Mouse (Mus musculus) heart, adult 11 months (tissue): ENCODE results near the gene Psme1.
A peak's percentile ranks its signal among the peaks of the same experiment; 100 is the strongest.

Experiments
- DNase-seq: peaks from one replicate; pipeline ENCODE4 v3.0.0; 2022

Psme1 gene

DNA sequence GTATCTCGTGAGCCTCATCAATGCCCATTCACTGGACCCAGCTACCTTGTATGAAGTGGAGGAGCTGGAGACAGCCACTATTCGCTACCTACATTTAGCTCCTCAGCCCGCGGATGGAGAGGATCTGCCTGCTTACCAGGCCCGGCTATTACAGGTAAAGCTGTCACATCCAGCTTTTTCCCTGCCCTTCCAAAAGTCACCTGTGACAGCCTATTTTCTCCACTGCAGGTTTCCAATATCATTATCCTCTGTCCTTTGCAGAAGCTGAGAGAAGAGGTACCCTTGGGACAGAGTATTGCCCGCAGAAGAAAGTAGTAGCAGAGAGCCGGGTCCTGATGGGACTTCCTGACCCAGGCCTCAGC, 25.3 kb downstream of the Psme1 start, which contains the start of gene Irf9:
Irf9 (plus strand) TSS at position 301 of the 362 bp plus-strand sequence.
- no peak for DNase-seq

DNA sequence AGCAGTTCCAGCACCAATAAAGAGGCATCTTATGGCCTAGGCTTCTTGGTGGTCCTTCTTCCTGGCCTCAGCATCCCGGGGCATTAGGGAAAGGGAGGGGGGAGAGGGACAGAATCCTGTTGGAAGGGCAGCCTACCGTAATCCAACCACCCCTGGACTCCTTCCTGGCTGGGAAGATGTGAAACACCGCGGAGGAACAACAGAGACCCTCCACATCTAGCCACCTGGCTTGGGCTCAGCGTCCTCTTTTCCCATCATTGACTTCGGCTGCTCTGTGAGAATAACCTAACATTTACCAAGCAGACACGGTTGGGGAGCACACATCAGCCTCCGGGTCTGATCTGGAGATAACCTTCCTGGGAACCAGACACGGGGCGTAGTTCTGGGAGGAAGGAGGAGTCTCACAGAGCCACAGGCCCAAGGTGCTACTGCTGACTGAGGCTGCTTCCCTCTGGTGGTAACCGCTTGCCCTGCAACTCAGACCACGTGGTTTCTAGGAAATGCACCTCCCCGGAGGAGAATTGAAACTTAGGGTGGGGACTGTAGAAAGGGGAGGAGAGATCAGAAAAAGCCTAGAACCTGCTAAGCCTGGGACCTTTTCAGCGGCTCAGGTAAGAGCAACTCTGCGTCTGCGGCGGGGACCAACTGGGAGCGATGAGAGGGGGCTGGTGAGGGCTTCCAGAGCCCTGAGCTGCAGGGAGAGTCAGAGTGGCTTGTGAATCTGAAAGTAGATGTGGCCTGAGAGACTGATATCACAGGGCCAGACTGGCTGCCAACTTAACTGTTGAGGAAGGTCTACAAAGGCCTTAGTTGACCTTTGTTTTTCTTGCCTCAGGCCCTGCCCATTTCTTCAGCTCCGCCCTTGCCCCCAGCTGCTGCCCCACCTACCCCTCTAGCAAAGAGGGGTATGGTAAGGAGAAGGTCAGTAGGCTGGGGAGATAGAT, 26.0 kb downstream of the Psme1 start:
- DNase-seq = peak; percentile 99

DNA sequence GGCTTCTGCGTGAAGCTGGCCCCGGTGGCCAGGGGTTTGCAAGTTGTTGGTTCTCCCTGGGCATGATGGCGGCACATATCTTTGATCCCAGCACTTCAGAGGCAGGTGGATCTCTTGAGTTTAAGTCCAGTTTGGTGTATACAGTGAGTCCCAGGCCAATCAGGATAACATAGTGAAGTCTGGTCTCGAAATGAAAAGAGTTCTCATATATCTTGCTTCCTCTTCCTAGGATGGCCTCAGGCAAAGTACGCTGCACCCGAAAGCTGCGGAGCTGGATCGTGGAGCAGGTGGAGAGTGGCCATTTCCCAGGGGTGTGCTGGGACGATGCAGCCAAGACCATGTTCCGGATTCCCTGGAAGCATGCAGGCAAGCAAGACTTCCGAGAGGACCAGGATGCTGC, 26.9 kb downstream of the Psme1 start:
- peak; percentile 86 for DNase-seq

DNA sequence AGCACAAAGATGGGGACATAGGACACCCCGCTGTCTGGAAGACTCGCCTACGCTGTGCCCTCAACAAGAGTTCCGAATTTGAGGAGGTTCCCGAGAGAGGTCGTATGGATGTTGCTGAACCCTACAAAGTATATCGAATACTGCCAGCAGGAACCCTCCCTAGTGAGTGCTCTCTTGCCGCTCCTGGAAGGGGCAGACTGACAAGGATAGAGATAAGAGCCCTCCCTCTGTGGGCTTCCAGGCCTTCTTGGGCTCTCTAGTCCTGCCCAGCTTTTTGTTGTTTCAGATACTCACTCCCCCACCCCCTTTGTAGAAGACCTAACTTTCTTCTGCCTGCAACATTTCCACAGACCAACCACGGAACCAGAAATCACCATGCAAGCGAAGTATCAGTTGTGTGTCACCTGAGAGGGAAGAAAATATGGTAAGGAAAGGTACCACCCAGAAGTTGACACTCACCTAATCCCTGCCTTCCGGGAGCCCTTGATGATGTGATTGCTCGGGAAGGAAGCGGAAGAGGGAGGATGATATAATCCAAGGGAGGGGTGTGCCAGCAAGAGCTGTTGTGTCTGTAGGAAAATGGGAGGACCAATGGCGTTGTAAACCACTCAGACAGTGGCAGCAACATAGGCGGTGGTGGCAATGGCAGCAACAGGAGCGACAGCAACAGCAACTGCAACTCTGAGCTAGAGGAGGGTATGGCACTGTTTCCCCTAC, 28.0 kb downstream of the Psme1 start:
- peak; percentile 88 for DNase-seq

DNA sequence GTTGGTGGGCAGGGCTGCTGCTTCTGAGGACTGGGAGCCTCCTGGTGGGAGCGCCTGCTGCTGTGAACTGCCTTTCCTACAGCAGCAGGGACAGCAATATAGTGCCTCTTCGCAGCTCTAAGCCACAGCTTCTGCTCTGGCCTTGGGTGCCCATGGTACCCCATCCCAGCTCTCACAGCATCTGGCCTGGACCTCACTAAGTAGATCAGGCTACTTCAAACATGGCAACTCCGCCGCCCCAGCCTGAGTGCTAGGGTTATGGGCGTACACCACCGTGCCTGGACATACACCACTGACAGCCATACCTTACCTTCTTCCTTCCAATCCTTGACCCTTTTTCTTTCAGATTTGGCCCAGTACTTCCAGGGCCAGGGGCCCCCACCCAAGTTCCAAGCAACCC, 30.4 kb downstream of the Psme1 start:
- DNase-seq = peak; percentile 91

DNA sequence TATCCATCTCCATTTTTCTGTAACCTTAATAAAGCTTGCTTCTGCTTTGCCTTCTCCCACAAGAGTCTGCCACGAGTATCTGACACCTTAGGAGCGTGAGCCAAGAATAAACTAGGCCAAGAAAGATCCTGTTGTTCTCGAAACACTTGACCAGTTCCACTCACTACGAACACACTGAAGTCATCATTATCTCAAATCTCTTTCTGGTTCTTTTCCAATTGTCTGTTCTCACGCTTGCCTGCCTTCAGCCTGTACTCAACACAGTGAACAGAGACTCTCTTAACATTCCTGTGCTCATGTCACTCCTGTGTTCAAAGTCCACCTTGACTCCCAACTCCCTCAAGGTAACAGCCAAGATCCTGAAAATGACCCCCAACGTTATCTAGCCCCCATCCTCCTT, 35.4 kb downstream of the Psme1 start:
- DNase-seq = no peak

DNA sequence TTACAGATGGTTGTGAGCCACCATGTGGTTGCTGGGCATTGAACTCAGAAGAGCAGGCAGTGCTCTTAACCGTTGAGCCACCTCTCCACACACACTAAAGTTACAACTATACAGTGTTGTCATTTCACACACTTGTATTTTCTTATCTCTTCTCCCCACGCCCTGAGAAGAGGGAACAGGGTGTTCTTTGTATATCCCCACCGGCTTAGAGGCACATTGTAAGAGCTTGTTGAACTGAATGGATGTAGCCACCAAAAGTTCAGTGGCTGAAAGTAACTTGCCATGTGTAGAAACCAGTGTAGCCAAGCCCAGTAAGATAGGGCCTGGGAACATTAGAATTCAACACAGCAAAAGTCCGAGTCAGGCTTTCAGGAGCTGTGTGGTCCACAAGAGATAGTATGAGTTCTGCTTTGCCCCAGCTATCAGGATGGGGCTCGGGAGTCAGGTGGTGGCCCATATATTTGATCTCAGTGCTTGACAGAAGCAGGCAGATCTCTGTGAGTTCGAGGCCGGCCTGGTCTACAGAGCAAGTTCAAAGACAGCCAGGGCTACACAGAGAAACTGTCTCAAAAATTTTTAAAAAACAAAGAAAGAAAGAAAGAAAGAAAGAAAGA, 36.7 kb downstream of the Psme1 start:
- no peak for DNase-seq

DNA sequence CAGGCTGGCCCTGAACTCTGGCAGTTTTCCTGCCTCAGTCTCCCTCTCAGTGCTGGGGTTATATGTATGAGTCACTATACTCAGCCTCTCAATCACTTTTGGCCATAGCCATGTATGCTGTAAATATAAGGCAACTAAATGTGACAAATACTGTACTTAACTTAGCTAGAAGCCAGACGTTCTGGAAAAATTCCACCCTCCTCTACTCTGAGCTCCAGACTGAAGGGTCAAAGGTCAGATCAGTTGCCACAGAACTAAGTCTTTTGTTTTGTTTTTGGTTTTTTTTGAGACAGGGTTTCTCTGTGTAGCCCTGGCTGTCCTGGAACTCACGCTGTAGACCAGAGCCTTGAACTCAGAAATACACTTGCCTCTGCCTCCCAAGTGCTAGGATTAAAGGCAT, 38.0 kb downstream of the Psme1 start:
- no peak for DNase-seq

DNA sequence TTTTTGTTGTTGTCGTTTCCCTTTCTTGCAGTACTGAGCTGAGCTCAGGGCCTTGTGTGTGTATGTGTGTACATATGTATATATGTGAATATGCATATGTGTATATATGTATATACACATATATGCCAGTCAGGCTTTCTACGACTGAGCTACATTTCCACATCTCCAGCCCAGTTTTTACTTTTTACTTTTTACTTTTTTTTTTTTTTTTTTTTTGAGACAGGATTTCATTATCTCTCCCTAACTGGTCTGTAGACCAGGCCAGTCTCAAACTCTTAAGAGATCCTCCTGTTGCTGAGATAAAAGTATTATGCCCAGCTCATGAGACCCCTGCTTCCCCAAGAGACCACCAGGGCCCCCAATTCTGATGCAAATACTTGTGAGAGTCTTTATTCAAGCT, 38.9 kb downstream of the Psme1 start:
- no peak for DNase-seq

DNA sequence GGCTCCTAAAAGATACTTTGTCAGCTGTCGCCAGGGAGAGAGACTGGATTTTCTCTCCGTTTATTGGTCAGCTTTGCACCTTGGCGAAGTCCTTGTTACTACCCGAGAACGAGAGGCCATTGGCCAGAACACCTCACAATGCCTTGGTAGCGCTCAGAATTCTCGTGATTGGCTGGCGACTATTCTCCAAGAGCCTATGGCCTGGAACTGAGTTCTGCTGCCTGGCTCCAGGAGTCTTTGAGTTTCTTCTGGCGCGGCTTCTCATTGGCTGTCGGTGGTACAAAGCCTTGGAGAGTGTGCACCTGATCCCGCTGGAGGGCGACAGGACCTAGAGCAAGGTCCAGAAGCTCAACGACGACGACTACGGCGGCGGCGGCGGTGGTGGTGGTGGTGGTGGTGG, 39.9 kb downstream of the Psme1 start, which contains the start of gene Rec8:
Rec8 (plus strand) TSS at position 216 of the 400 bp plus-strand sequence.
- DNase-seq = peak; percentile 91

DNA sequence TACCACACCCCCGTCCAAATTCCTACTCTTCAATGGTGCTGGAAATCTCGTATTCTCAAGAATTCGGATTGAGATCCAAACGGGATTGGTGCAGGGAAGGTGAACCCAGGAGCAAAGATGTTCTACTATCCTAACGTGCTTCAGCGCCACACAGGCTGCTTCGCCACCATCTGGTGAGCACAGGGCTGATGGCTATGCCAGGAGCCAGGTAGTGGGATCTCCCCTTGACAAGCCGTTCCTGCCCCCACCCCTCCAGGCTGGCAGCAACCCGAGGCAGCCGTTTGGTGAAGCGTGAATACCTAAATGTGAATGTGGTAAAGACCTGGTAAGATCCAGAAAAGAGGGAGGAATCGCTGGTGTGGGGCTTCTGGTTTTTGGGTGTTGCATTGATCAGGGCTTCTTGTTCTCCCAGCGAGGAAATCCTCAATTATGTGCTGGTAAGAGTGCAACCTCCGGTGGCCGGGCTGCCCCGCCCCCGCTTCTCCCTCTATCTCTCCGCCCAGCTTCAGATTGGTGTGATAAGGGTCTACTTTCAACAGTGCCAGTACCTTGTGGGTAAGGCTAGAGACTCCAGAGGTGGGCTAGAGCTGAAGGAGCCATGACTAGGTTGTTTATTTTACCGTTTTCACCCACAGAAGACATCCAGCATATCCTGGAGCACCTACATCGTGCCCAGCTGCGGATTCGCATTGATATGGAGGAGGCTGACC, 40.7 kb downstream of the Psme1 start:
- no peak for DNase-seq

DNA sequence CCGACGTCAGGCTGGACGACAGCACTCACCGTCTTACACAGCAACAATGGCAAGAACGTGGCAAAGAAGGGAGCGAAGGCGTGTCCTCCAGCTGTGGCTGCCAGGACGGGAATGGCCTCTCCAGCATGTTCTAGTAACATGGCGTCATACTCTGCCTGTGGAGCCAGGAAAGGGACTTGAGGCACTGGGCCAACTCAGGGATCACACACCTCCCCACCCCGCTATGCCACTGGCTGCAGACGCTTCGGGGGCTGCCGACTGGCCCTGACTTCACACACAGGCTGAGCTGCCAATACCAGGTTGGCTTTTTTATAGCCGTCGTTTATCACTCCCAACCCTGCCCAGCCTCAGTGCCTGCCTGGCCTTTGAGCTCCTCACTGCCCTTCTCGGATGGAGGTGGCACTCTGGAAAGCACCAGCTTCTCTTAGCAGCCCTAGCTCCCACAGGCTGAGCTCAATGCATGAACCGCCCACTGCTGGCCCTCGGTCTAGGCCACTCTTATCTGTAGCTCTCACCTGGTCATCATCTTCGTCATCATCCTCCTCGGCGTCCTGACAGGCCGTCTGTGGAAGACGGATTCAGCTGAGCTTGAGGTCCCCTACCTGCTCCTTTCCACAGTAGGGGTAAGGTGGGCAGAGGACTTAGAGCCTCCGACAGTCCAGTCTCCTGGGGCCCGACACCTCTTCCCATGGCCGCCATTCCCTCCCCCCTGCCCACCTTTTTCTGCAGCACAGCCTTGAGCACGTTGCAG, 50.3 kb downstream of the Psme1 start:
- peak; percentile 94 for DNase-seq

DNA sequence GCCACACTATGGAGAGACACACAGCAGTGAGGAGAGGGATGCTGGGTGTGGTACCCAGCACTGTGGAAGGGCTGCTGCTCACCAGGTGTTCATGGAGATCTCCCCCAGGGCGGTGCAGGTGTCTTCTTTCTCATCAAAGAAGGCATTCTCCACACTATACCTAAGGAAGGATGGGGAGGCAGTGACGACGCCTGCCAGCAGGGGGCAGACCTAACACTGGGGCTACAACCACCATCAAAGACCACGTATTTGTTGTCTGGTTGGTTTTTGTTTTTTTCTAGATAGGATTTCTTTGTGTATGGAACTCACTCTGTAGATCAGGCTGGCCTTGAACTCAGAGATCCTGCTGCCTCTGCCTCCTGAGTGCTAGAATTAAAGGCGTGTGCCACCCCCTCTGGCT, 51.4 kb downstream of the Psme1 start:
- peak; percentile 95 for DNase-seq
